Mouse (Mus musculus): Measurements from ENCODE around the gene Rsph9. TPM values are rescaled to one million over a fixed set of nuclear protein-coding genes. Genes with fewer than 3 reads are reported as not detected.

Rsph9 gene
- polyA plus RNA-seq, 1 experiment: 1.3 TPM

GRCm38 (mm10) chr17:46073730-46074301 is 70.2 kb downstream of the Rsph9 start:
- H3K4me1 ChIP-seq (ENCODE audit: control insufficient read depth, insufficient read depth, insufficient read length, low read length): 0 out of 2 replicates have a peak, but pooled peaks cover 4% of the 10 kb centered on the region
- H3K4me3 ChIP-seq (ENCODE audit: insufficient read depth, low read depth, low read length): 0 out of 2 replicates have a peak overlapping the region, but pooled peaks have one; percentile 8
- H3K27ac ChIP-seq (replicated peaks; ENCODE audit: low read depth, low read length): no peak overlapping the region

Other genes starting within 250 kb of the Rsph9 start
- 189 and 214 TPM in 2 replicates for gene Vegfa, start 111.8 kb downstream of the Rsph9 start, polyA plus RNA-seq (2012; ENCODE audit: insufficient read depth, insufficient read length, missing spikeins)
- gene Mrps18a, start 33.2 kb downstream of the Rsph9 start, polyA plus RNA-seq (2012; ENCODE audit: insufficient read depth, insufficient read length, missing spikeins): 113 and 150 TPM in 2 replicates
- 4.2 and 4.9 TPM in 2 replicates for gene Mad2l1bp, start 9.3 kb upstream of the Rsph9 start, polyA plus RNA-seq (2012; ENCODE audit: insufficient read depth, insufficient read length, missing spikeins)
- 19.3 and 23.4 TPM in 2 replicates for gene Gtpbp2, start 16.8 kb upstream of the Rsph9 start, polyA plus RNA-seq (2012; ENCODE audit: insufficient read depth, insufficient read length, missing spikeins)
- gene Polh, start 58.4 kb upstream of the Rsph9 start, polyA plus RNA-seq (2012; ENCODE audit: insufficient read depth, insufficient read length, missing spikeins): 4.3 and 5.3 TPM in 2 replicates
- gene Xpo5, start 58.6 kb upstream of the Rsph9 start, polyA plus RNA-seq (2012; ENCODE audit: insufficient read depth, insufficient read length, missing spikeins): 8.5 and 9.2 TPM in 2 replicates
- 19.9 and 29.9 TPM in 2 replicates for gene Polr1c, start 103.8 kb upstream of the Rsph9 start, polyA plus RNA-seq (2012; ENCODE audit: insufficient read depth, insufficient read length, missing spikeins)
- gene Yipf3, start 103.9 kb upstream of the Rsph9 start, polyA plus RNA-seq (2012; ENCODE audit: insufficient read depth, insufficient read length, missing spikeins): 63.4 and 66.1 TPM in 2 replicates
- not detected in 2 replicates for gene Lrrc73, start 109.3 kb upstream of the Rsph9 start, polyA plus RNA-seq (2012; ENCODE audit: insufficient read depth, insufficient read length, missing spikeins)
- gene Tjap1, start 138.8 kb upstream of the Rsph9 start, polyA plus RNA-seq (2012; ENCODE audit: insufficient read depth, insufficient read length, missing spikeins): 8.6 and 13.5 TPM in 2 replicates
- gene Dlk2, start 153.2 kb upstream of the Rsph9 start, polyA plus RNA-seq (2012; ENCODE audit: insufficient read depth, insufficient read length, missing spikeins): not detected in 2 replicates
- gene Abcc10, start 184.1 kb upstream of the Rsph9 start, polyA plus RNA-seq (2012; ENCODE audit: insufficient read depth, insufficient read length, missing spikeins): 2.7 and 3.5 TPM in 2 replicates
- gene Zfp318, start 239.5 kb upstream of the Rsph9 start, polyA plus RNA-seq (2012; ENCODE audit: insufficient read depth, insufficient read length, missing spikeins): 8.0 and 12.4 TPM in 2 replicates

All from brown adipose tissue, adult 24 weeks (tissue).